Mouse (Mus musculus): ENCODE measurements around the gene Pif1.

Gene Pif1

DNA sequence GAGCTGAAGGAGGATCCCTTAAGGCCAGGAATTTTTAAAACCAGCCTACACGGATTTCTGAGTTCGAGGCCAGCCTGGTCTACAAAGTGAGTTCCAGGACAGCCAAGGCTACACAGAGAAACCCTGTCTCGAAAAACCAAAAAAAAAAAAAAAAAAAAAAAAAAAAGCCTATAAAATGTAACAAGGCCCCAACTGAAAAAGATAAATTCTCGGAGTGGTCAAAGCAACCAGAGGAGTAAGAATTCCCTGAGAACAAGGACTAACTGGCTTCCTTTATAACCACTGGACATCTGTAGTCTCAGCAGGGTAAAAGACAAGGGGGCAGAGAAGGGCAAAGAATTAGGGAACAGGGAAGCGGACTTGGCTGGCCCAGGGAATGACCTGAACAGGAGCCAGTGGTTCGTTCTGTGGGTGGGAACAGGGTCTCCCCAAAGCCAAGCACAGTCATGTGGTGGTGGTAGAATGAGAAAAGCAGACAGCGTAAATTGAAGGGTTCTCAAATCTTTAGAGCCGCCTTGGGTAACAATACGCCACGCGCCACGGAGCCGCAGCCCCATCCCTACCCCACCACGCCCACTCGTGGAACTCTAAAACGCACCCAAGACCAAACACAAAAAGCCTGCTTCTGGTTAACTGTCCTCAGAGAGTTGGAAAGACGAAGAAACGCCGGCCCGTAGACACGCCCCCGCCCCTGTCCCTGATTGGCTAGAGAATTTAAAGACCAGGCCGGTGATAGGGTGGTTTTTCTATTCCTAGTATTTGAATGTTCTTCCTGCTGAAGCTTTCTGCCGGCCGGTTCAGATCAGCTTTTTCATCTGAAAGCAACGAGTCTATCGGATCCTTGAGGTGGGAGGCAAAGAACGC is at the start of gene Pif1:
Pif1 (plus strand) TSS at position 755 of the 864 bp plus-strand sequence.
- in situ Hi-C loops (cut with MboI; ENCODE audit: low pct_unique_long_range_greater_than_20kb in 1 of 2, low sequenced_read_pairs in 2 of 2, unreplicated experiment in 1 of 2) = loop anchor here in 1 of 2 experiments (10.0 kb wide), 1 partner anchor 62 kb away; the partner anchor contains the start of gene Ankdd1a

DNA sequence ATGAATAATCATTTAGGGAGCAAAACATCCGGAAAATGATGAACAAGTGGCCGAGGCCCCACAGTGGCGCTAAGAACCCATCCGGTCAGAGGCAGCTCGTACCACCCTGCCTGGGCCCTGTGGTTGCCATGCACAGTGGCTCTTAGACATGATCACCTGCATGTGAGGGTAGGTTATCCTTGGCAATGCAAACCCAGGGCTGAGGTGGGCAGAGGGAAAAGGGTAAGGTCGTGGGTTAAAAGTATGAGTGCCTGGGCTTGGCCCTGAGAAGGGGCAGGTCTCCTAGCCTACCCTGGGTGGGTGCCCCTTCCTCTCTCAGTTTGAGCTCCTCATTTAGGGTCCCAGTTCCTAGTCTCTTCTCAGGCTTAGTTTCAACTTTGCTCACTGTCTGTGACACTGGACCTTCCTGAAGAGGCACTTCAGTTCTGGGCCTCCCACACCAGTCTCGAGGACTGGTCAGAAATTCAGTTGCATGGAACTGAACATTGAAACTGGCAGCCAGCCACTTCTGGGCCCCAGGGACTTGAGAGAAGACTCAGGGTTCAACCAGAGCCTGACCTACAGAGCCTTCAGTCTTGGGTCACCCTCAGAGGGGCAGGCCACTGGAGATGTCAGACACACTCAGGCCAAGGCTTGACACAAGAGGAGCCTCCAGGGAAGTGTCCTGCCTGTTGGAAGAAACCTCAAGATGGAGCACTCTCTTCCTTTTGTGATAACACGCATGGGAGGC is 48.9 kb upstream of the Pif1 start:
- in situ Hi-C loops (cut with MboI; ENCODE audit: low pct_unique_long_range_greater_than_20kb in 1 of 2, low sequenced_read_pairs in 2 of 2, unreplicated experiment in 1 of 2) = no loop called here

- in situ Hi-C loops (cut with MboI; ENCODE audit: low pct_unique_long_range_greater_than_20kb in 1 of 2, low sequenced_read_pairs in 2 of 2, unreplicated experiment in 1 of 2) = loop anchor here in 1 of 2 experiments (5.0 kb wide), 1 partner anchor 38 kb away; no protein-coding TSS in a partner anchor
Measured at GRCm38 (mm10) chr9:65539697-65540096, 47.3 kb upstream of the Pif1 start.

GRCm38 (mm10) chr9:65541126-65542068 is 45.6 kb upstream of the Pif1 start:
- in situ Hi-C loops (cut with MboI; ENCODE audit: low pct_unique_long_range_greater_than_20kb in 1 of 2, low sequenced_read_pairs in 2 of 2, unreplicated experiment in 1 of 2) = loop anchor here in 1 of 2 experiments (5.0 kb wide), 1 partner anchor 36 kb away; no protein-coding TSS in a partner anchor

DNA sequence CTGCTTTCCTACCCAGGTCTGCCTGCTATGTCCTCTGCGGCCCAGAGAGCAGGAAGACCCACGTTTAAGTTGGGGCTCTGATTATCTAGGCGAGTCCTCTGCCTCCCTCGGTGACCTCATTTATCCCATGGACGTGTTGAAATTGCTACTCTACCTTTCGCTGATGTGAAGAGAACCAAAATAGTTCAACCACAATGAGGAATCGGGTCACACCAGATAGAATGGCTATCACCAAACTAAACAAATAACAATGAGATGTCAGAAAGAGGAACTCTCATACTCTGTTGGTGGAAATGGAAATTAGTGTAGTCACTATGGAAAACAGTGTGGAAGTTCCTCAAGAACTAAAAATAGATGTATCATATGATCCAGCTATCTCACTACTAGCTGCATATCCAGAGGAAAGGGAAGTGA is 44.8 kb upstream of the Pif1 start:
- in situ Hi-C loops (cut with MboI; ENCODE audit: low pct_unique_long_range_greater_than_20kb in 1 of 2, low sequenced_read_pairs in 2 of 2, unreplicated experiment in 1 of 2) = loop anchor here in 1 of 2 experiments (5.0 kb wide), 1 partner anchor 35 kb away; no protein-coding TSS in a partner anchor

DNA sequence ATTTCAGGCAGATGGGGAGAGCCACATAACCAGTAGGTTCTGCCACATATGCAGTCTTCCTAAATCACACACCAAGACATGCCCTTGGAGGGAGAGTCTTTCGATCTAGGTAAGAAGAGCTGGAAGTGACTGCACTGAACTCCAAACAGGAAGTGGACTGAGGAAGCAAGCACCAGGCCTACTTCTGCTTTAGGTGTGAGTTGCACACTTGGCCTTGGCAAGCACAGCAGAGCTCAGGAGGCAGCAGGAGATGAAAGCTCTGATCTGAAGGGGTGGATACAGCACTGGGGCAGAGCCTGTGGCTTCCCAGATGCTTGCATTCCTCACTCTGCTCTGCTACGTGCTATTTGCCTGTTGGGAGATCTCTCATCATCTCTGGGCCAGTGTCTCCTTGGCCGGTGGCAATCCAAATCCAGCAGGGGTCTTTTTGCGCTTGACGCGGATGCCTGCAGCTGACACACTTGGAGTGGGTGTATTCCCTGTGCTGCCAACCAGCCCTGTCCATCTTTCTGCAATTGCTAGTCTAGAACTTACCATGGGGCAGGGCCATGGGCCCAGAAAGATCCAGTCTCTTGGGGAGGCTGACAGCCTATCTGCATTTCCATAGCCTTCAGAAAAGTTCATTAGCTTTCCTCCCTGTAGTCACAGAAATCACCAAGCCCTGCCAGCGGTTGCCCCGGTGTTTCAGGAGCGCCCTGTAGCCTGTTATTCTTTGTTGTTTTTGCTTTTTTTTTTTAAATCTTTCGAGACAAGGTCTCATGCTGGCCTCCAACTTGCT is 41.1 kb upstream of the Pif1 start:
- in situ Hi-C loops (cut with MboI; ENCODE audit: low pct_unique_long_range_greater_than_20kb in 1 of 2, low sequenced_read_pairs in 2 of 2, unreplicated experiment in 1 of 2) = no loop called here

- in situ Hi-C loops (cut with MboI; ENCODE audit: low pct_unique_long_range_greater_than_20kb in 1 of 2, low sequenced_read_pairs in 2 of 2, unreplicated experiment in 1 of 2) = no loop called here
Measured at GRCm38 (mm10) chr9:65546413-65546695, 40.6 kb upstream of the Pif1 start.

DNA sequence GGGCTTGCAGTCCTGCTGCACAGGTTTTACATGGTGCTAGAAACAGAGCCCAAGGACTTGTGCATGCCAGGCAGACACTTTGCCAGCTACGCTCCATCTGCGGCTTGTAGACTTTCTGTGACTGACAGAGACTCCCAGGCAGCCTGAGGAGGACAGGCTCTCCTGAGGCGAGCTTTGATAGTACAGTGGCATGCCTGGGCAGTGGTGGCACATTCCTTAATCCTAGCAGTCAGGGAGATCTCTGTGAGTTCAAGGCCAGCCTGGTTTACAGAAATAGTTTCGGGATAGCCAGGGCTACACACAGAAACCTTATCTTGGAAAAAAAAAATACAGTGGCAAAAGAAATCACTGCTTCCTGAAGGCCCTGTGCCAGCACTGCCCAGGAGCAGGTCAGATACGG is 39.8 kb upstream of the Pif1 start:
- in situ Hi-C loops (cut with MboI; ENCODE audit: low pct_unique_long_range_greater_than_20kb in 1 of 2, low sequenced_read_pairs in 2 of 2, unreplicated experiment in 1 of 2) = no loop called here

GRCm38 (mm10) chr9:65547844-65548243 is 39.1 kb upstream of the Pif1 start:
- in situ Hi-C loops (cut with MboI; ENCODE audit: low pct_unique_long_range_greater_than_20kb in 1 of 2, low sequenced_read_pairs in 2 of 2, unreplicated experiment in 1 of 2) = no loop called here

GRCm38 (mm10) chr9:65548311-65548710 is 38.6 kb upstream of the Pif1 start:
- in situ Hi-C loops (cut with MboI; ENCODE audit: low pct_unique_long_range_greater_than_20kb in 1 of 2, low sequenced_read_pairs in 2 of 2, unreplicated experiment in 1 of 2) = no loop called here

DNA sequence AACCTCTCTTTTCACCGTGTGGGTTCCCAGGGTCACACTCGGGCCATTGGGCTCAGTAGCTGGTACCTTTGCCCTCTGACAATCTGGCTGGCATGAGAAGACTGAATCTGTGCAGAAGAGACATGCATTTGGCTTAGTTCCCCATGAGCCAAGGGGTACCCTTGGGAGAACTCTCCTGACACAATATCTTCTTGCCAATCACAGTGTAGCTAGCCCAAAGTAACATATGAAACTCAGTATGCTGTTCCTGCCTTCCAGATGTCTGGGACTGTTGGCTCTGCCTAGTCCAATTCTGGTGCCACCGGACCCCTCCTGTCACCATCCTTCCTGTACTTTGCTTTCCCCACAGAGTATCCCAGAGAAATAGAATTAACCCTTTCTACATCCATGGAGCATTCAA is 37.8 kb upstream of the Pif1 start:
- in situ Hi-C loops (cut with MboI; ENCODE audit: low pct_unique_long_range_greater_than_20kb in 1 of 2, low sequenced_read_pairs in 2 of 2, unreplicated experiment in 1 of 2) = no loop called here

DNA sequence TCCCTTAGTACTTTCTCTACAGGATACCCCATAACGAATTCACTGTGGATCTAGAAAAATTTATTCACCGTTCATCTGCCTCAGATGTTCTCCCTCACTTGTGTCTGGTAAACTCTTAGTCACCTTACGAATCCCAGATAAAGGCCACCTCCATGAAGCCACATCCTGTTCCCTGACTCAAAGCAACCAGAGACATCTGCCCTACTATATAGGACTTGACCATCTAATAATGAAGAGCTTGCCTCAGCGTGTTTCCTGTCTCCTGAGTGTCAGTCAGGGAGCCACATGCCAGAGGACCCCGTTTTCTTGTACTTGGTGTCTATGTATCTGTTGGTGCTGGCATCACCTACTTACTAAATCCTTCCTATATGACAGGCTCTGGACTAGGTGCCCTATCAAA is 37.3 kb upstream of the Pif1 start:
- in situ Hi-C loops (cut with MboI; ENCODE audit: low pct_unique_long_range_greater_than_20kb in 1 of 2, low sequenced_read_pairs in 2 of 2, unreplicated experiment in 1 of 2) = no loop called here

DNA sequence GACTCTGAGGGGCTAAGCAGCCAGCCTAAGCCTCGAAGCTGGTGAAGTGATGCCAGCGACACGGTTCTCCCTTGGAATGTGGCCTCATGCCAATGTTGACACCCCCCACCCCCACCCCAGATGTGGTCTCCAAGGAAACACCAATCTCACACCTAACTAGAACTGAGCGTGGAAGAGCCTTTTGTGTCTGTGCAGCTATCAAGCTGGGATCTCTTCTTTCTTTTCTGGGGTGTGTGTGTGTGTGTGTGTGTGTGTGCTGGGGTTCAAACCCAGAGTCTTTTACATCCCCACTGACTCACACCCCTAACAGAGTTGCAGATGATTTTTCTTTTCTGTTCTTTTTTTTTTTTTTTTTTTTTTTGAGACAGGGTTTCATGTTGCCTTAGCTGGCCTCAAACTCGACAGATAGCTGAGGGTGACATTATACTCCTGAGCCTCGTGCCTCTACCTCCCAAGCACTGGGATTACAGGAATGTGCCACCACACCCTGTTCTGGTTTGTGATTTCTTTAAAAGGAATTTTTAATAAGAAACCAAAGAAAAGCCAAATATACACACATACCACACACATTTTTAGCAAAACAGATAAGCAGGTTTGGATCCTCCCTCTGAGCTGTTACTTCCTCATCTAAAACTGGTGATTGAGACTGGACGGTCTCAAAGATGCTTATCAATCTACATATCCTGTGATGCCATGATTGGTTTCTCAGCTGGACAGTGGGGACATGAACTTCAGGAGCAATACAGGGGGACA is 36.7 kb upstream of the Pif1 start:
- in situ Hi-C loops (cut with MboI; ENCODE audit: low pct_unique_long_range_greater_than_20kb in 1 of 2, low sequenced_read_pairs in 2 of 2, unreplicated experiment in 1 of 2) = no loop called here

DNA sequence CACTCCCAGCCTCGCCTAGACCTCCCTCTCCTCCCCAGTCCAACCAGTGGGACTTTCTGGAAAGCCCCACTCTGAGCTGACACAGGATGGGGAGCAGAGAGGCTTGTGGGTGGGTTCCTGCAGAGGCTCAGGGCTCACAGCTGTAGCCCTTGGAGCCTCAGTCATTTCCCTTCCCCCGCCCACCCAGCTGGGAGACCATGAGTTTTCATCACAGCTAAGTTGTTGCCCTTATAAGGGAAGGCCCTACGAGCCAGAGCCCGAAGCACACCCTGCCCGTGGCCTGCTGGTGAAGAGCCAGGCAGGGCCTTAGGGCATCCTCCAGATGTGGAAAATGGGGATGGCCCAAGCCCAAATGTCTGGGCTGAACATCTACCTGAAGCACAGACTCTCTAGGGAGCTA is 35.9 kb upstream of the Pif1 start:
- in situ Hi-C loops (cut with MboI; ENCODE audit: low pct_unique_long_range_greater_than_20kb in 1 of 2, low sequenced_read_pairs in 2 of 2, unreplicated experiment in 1 of 2) = no loop called here

- in situ Hi-C loops (cut with MboI; ENCODE audit: low pct_unique_long_range_greater_than_20kb in 1 of 2, low sequenced_read_pairs in 2 of 2, unreplicated experiment in 1 of 2) = no loop called here
Measured at GRCm38 (mm10) chr9:65552141-65552540, 34.8 kb upstream of the Pif1 start.

DNA sequence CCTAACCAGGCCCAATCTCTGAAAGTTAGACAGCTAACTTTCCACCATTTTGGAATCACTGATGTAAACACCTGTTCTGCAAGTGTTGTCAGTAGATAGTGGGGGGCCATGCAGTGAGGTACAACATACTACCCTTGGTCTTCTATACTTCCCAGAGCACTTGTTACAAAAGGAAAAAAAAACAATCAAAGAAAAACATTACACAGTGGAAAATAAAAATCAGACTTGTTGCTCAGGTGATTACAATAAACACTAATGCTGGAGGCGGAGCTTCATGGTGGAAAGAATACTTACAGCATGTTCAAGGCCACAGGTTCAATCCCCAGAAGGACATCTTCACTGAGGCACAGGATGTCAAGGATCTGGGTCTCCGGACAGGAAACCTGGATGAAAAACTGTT is 34.2 kb upstream of the Pif1 start:
- in situ Hi-C loops (cut with MboI; ENCODE audit: low pct_unique_long_range_greater_than_20kb in 1 of 2, low sequenced_read_pairs in 2 of 2, unreplicated experiment in 1 of 2) = no loop called here

GRCm38 (mm10) chr9:65555001-65555405 is 32.0 kb upstream of the Pif1 start:
- in situ Hi-C loops (cut with MboI; ENCODE audit: low pct_unique_long_range_greater_than_20kb in 1 of 2, low sequenced_read_pairs in 2 of 2, unreplicated experiment in 1 of 2) = no loop called here

Data from mouse embryonic stem cell (cell line).